Mouse (Mus musculus) limb, embryonic 13.5 days (tissue): Measurements from ENCODE around the gene Smpdl3b. TPM values are rescaled to one million over a fixed set of nuclear protein-coding genes. Genes with fewer than 3 reads are reported as not detected.

Experiments
- ATAC-seq: fragments of 200-750 bp; cut with Nextera tagmentation; 2 replicates; pipeline ENCODE4 v1.8.0; 2017; ENCODE audit warnings: low read depth, moderate number of reproducible peaks, moderate TSS enrichment; ENCODE audit not compliant: low FRiP score
- H3K27ac ChIP-seq: fragments of 300-500 bp; sonication (generic); 2 replicates; pipeline ENCODE4 v1.5.1; 2015; ENCODE audit warnings: inconsistent platforms, mild to moderate bottlenecking, moderate library complexity
- H3K27me3 ChIP-seq: fragments of 300-500 bp; sonication (generic); 2 replicates; pipeline ENCODE4 v1.6.1; 2015; ENCODE audit warnings: mild to moderate bottlenecking, inconsistent platforms
- H3K36me3 ChIP-seq: fragments of 300-500 bp; sonication (generic); 2 replicates; pipeline ENCODE4 v1.6.1; 2015; ENCODE audit warnings: inconsistent platforms, mild to moderate bottlenecking, moderate library complexity
- H3K4me1 ChIP-seq: fragments of 300-500 bp; sonication (generic); 2 replicates; pipeline ENCODE4 v1.6.1; 2015; ENCODE audit warnings: inconsistent platforms
- H3K4me2 ChIP-seq: fragments of 300-500 bp; sonication (generic); replicated peaks from 2 replicates; pipeline ENCODE4 v1.6.1; 2015; ENCODE audit warnings: inconsistent platforms, mild to moderate bottlenecking, moderate library complexity
- H3K4me3 ChIP-seq: fragments of 300-500 bp; sonication (generic); 2 replicates; pipeline ENCODE4 v1.5.1; 2015; ENCODE audit warnings: moderate library complexity, mild to moderate bottlenecking, inconsistent platforms
- H3K9ac ChIP-seq: fragments of 300-500 bp; sonication (generic); 2 replicates; pipeline ENCODE4 v1.6.1; 2015; ENCODE audit warnings: mild to moderate bottlenecking, inconsistent platforms
- H3K9me3 ChIP-seq: fragments of 300-500 bp; sonication (generic); 2 replicates; pipeline ENCODE4 v1.6.1; 2016; ENCODE audit warnings: inconsistent platforms
- WGBS: fragments of 180-500 bp; shearing (Covaris S2); methylation state at CpG from one replicate; pipeline ENCODE4 v1.1.7; 2015; 5-methylcytosine and 5-hydroxymethylcytosine counted together
- polyA plus RNA-seq: library from polyadenylated mRNA; unstranded; fragments of >200 nt; fragmentation: Nextera tagmentation; extraction: Ambion mirVana; gene quantifications from 2 replicates; pipeline ENCODE4 v1.2.1, GENCODE M21; 2015

The Smpdl3b gene
- polyA plus RNA-seq, 1 experiment from 2014 or later: 7.2 TPM

DNA sequence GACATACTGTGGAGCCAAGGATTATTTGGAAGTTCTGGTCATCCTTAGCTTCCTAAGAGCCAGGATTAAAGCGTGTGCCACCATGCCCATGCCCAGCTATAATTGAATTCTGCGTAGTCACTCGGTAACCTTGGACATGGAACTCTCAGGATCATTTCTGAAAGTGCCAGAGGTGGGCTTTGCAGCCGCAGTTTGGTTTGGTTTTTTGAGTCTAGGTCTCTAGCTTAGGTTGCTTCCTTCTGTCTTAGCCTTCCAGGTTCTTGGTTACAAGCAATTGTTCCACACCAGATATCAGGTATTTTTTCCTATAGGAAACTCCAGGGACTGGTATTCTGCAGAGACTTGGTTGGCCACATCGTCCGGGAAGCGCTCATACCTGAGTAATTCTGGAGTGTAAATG is 43.9 kb downstream of the Smpdl3b start:
- H3K9me3 ChIP-seq: no peaks in the 10 kb centered on the region
- no peak overlapping the region for H3K27ac ChIP-seq
- 95% methylated on average over 7 of the region's 7 CpGs for WGBS
- no peak for ATAC-seq
- H3K4me1 ChIP-seq: no peaks in the 10 kb centered on the region
- no peak overlapping the region for H3K4me3 ChIP-seq
- H3K4me2 ChIP-seq: no peak overlapping the region
- no peak overlapping the region for H3K9ac ChIP-seq
- H3K27me3 ChIP-seq: no peaks in the 10 kb centered on the region
- H3K36me3 ChIP-seq: peaks cover 70% of the 10 kb centered on the region

- no peaks in the 10 kb centered on the region for H3K9me3 ChIP-seq
- peaks cover 88% of the 10 kb centered on the region for H3K36me3 ChIP-seq
- WGBS: 96% methylated on average over 8 of the region's 8 CpGs
- H3K4me1 ChIP-seq: no peaks in the 10 kb centered on the region
- H3K9ac ChIP-seq: no peak overlapping the region
- H3K27me3 ChIP-seq: no peaks in the 10 kb centered on the region
- no peak for ATAC-seq
- H3K4me3 ChIP-seq: no peak overlapping the region
- no peak overlapping the region for H3K27ac ChIP-seq
- H3K4me2 ChIP-seq: no peak overlapping the region
Measured at GRCm38 (mm10) chr4:132706885-132707284, 50.2 kb downstream of the Smpdl3b start.

DNA sequence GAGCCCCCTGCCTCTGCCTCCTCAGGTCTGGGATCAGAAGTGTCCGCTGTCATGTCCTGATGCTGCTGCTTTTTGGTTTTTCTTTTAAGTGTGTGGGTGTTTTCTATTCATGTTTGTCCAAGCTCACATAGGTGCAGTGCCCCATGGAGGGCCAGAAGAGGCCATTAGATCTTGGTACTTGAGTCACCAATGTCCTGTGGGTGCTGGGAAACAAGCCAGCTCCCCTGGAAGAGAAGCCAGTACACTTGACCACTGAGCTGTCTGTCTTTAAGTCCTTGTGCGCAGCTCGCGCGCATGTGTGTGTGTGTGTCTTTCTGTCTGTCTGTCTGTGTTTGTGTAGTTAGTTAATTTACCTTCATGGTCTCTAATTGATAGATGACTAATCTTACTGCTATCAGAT is 55.0 kb downstream of the Smpdl3b start:
- H3K4me3 ChIP-seq: no peak overlapping the region
- no peaks in the 10 kb centered on the region for H3K4me1 ChIP-seq
- H3K4me2 ChIP-seq: no peak overlapping the region
- H3K9me3 ChIP-seq: no peaks in the 10 kb centered on the region
- H3K27ac ChIP-seq: no peak overlapping the region
- H3K9ac ChIP-seq: no peak overlapping the region
- WGBS: 98% methylated on average over 5 of the region's 5 CpGs
- no peaks in the 10 kb centered on the region for H3K27me3 ChIP-seq
- no peak for ATAC-seq
- peaks cover 81% of the 10 kb centered on the region for H3K36me3 ChIP-seq

- H3K9me3 ChIP-seq: no peaks in the 10 kb centered on the region
- H3K4me2 ChIP-seq: no peak overlapping the region
- no peak for ATAC-seq
- H3K4me1 ChIP-seq: no peaks in the 10 kb centered on the region
- no peaks in the 10 kb centered on the region for H3K27me3 ChIP-seq
- 92% methylated on average over 3 of the region's 3 CpGs for WGBS
- no peak overlapping the region for H3K27ac ChIP-seq
- no peak overlapping the region for H3K4me3 ChIP-seq
- H3K36me3 ChIP-seq: peaks cover 68% of the 10 kb centered on the region
- no peak overlapping the region for H3K9ac ChIP-seq
Measured at GRCm38 (mm10) chr4:132693366-132693765, 63.7 kb downstream of the Smpdl3b start.

DNA sequence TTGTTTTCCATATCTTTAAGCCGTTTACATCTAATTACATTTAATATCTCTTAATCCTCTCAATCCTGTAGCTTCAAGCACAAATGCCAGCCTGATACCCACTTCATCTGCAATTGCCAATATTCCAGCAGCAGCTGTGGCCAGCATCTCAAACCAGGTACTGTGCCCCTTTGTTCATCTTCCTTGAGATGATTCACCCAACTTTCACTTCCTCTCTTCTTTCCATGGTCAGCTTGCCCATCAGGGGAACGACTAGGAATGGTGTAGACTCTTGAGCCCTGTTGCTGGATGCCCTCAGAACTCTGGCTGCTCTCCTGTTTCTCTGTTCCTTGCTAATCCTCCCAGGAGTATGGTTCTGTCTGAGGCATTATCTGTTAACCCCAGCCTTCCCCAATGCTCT is 67.4 kb downstream of the Smpdl3b start:
- no peak overlapping the region for H3K27ac ChIP-seq
- H3K27me3 ChIP-seq: no peaks in the 10 kb centered on the region
- no peak for ATAC-seq
- WGBS: 91% methylated on average over 2 of the region's 2 CpGs
- H3K4me1 ChIP-seq: no peaks in the 10 kb centered on the region
- H3K9me3 ChIP-seq: no peaks in the 10 kb centered on the region
- H3K36me3 ChIP-seq: peaks cover 71% of the 10 kb centered on the region
- no peak overlapping the region for H3K4me2 ChIP-seq
- no peak overlapping the region for H3K4me3 ChIP-seq
- H3K9ac ChIP-seq: no peak overlapping the region

Other genes with a start within 250 kb of the Smpdl3b start
- 8.1 and 9.2 TPM in 2 replicates for gene Sesn2, start 246.8 kb downstream of the Smpdl3b start, polyA plus RNA-seq
- 936 and 950 TPM in 2 replicates for gene Atpif1, start 223.6 kb downstream of the Smpdl3b start, polyA plus RNA-seq
- 169 and 172 TPM in 2 replicates for gene Dnajc8, start 221.7 kb downstream of the Smpdl3b start, polyA plus RNA-seq
- 0.50 and 0.63 TPM in 2 replicates for gene Ptafr, start 193.2 kb downstream of the Smpdl3b start, polyA plus RNA-seq
- 34.6 and 35.2 TPM in 2 replicates for gene Eya3, start 118.3 kb downstream of the Smpdl3b start, polyA plus RNA-seq
- gene Xkr8, start 24.7 kb downstream of the Smpdl3b start, polyA plus RNA-seq: 8.7 and 9.7 TPM in 2 replicates
- gene Rpa2, start 11.1 kb upstream of the Smpdl3b start, polyA plus RNA-seq: 123 and 126 TPM in 2 replicates
- 0.97 and 1.1 TPM in 2 replicates for gene Themis2, start 39.1 kb upstream of the Smpdl3b start, polyA plus RNA-seq
- gene Ppp1r8, start 85.9 kb upstream of the Smpdl3b start, polyA plus RNA-seq: 60.7 and 63.9 TPM in 2 replicates
- 61.9 and 66.4 TPM in 2 replicates for gene Stx12, start 127.3 kb upstream of the Smpdl3b start, polyA plus RNA-seq
- 39.9 and 44.8 TPM in 2 replicates for gene Fam76a, start 165.3 kb upstream of the Smpdl3b start, polyA plus RNA-seq
- gene Fgr, start 216.8 kb upstream of the Smpdl3b start, polyA plus RNA-seq: 0.19 and 0.26 TPM in 2 replicates